Mouse (Mus musculus) neural tube, embryonic 11.5 days (tissue): ENCODE data around the gene Irgq. TPM values are rescaled to one million over a fixed set of nuclear protein-coding genes. Genes with fewer than 3 reads are reported as not detected.
A peak's percentile ranks its signal among the peaks of the same experiment; 100 is the strongest.

Experiments
- ATAC-seq: fragments of 200-750 bp; cut with Nextera tagmentation; 2 replicates; pipeline ENCODE4 v1.8.0; 2017; ENCODE audit warnings: moderate number of reproducible peaks, mild to moderate bottlenecking, moderate TSS enrichment, moderate library complexity; ENCODE audit not compliant: insufficient read depth, low FRiP score, low TSS enrichment
- DNase-seq: peaks from one replicate; pipeline ENCODE4 v3.0.0-alpha.2; 2015; ENCODE audit warnings: low spot score
- H3K27ac ChIP-seq: fragments of 300-500 bp; sonication (generic); 2 replicates; pipeline ENCODE4 v1.5.1; 2014; ENCODE audit warnings: low read depth, mild to moderate bottlenecking, low read length
- H3K27me3 ChIP-seq: fragments of 300-500 bp; sonication (generic); 2 replicates; pipeline ENCODE4 v1.6.1; 2014; ENCODE audit warnings: mild to moderate bottlenecking, low read length, mixed read lengths; ENCODE audit not compliant: control insufficient read depth, insufficient read depth
- H3K36me3 ChIP-seq: fragments of 300-500 bp; sonication (generic); 2 replicates; pipeline ENCODE4 v1.6.1; 2014; ENCODE audit warnings: mild to moderate bottlenecking, low read length, moderate library complexity, mixed read lengths; ENCODE audit not compliant: control insufficient read depth, insufficient read depth
- H3K4me1 ChIP-seq: fragments of 300-500 bp; sonication (generic); 2 replicates; pipeline ENCODE4 v1.6.1; 2014; ENCODE audit warnings: low read length, mixed read lengths; ENCODE audit not compliant: control insufficient read depth, insufficient read depth
- H3K4me2 ChIP-seq: fragments of 300-500 bp; sonication (generic); 2 replicates; pipeline ENCODE4 v1.6.1; 2014; ENCODE audit warnings: low read depth, mild to moderate bottlenecking, moderate library complexity
- H3K4me3 ChIP-seq: fragments of 300-500 bp; sonication (generic); 2 replicates; pipeline ENCODE4 v1.5.1; 2014; ENCODE audit warnings: low read depth, low read length
- H3K9ac ChIP-seq: fragments of 300-500 bp; sonication (generic); 2 replicates; pipeline ENCODE4 v1.6.1; 2014; ENCODE audit warnings: mild to moderate bottlenecking, low read length
- H3K9me3 ChIP-seq: fragments of 300-500 bp; sonication (generic); 2 replicates; pipeline ENCODE4 v1.6.1; 2016; ENCODE audit warnings: low read length; ENCODE audit not compliant: control insufficient read depth
- WGBS: fragments of 180-500 bp; shearing (Covaris S2); extraction: QIAGEN DNeasy Blood & Tissue Kit; methylation state at CpG from one replicate; pipeline ENCODE4 v1.1.7; 2014; 5-methylcytosine and 5-hydroxymethylcytosine counted together
- polyA plus RNA-seq: library from polyadenylated mRNA; unstranded; fragments of >200 nt; fragmentation: Nextera tagmentation; extraction: Ambion mirVana; gene quantifications from 2 replicates; pipeline ENCODE4 v1.2.1, GENCODE M21; 2014

Irgq gene
- polyA plus RNA-seq, 1 experiment from 2014 or later = 19.1 TPM

GRCm38 (mm10) chr7:24522805-24523204, 7.7 kb upstream of the Irgq start:
- no peaks in the 10 kb centered on the region for H3K4me1 ChIP-seq
- no peak overlapping the region for H3K27ac ChIP-seq
- no peak overlapping the region for H3K9ac ChIP-seq
- WGBS = 55% methylated on average over 5 of the region's 5 CpGs
- no peak overlapping the region for H3K4me2 ChIP-seq
- H3K4me3 ChIP-seq = no peak overlapping the region
- no peak for ATAC-seq
- no peak for DNase-seq
- no peaks in the 10 kb centered on the region for H3K36me3 ChIP-seq
- no peaks in the 10 kb centered on the region for H3K27me3 ChIP-seq
- H3K9me3 ChIP-seq = no peaks in the 10 kb centered on the region

- Histone ChIP-seq H3K36me3 (no peaks in the 10 kb centered on the region), H3K9me3 (no peaks in the 10 kb centered on the region), H3K27me3 (no peaks in the 10 kb centered on the region), H3K27ac (no peak overlapping the region), H3K4me1 (no peaks in the 10 kb centered on the region), H3K4me2 (no peak overlapping the region), H3K4me3 (no peak overlapping the region), H3K9ac (no peak overlapping the region)
- WGBS = 87% methylated on average over 6 of the region's 6 CpGs
- ATAC-seq = no peak
- DNase-seq = no peak
Observed at GRCm38 (mm10) chr7:24523723-24524122, 6.8 kb upstream of the Irgq start.

GRCm38 (mm10) chr7:24524978-24525377, 5.5 kb upstream of the Irgq start:
- H3K4me2 ChIP-seq = no peak overlapping the region
- H3K4me1 ChIP-seq = peaks cover 4% of the 10 kb centered on the region; the same call in 1 of the 2 replicates
- H3K27me3 ChIP-seq = no peaks in the 10 kb centered on the region
- H3K36me3 ChIP-seq = no peaks in the 10 kb centered on the region
- H3K9me3 ChIP-seq = no peaks in the 10 kb centered on the region
- no peak for DNase-seq
- no peak overlapping the region for H3K27ac ChIP-seq
- H3K9ac ChIP-seq = no peak overlapping the region
- H3K4me3 ChIP-seq = no peak overlapping the region
- no peak for ATAC-seq
- WGBS = 84% methylated on average over 6 of the region's 6 CpGs

DNA sequence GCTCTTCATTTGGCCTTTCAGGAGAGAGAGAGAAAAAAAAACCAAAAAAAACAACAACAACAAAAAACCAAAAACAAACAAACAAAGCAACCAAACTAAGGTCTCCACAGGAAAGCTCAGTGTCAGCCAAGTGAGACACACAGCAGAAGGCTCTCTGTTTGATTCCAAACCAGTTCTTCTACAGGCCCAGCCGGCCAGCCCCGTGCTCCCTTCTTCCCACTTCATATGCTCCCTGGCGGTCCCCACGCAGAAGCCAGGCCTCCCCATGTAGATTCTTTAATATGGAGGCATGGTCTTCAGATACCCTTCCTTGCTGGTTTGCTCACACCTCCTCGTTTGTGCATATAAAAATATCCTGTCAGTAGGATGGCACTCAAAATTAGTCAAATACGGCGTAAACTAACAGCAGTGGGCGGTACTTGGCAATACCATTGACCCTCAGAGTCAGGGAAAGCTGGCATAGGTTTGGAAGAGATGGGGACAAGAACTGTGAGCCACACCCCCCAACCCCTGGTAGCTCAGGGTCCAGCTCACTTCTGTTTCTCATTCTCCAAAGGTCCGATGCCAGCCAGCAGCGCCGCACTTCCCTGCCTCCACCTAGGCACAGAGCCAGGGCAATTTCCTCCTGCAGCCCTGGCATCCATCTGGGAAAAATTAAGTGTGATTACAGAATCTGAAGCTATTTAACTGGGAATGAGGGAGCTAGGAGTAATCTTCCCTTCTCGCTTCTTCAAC, 4.6 kb upstream of the Irgq start:
- no peak overlapping the region for H3K4me2 ChIP-seq

DNA sequence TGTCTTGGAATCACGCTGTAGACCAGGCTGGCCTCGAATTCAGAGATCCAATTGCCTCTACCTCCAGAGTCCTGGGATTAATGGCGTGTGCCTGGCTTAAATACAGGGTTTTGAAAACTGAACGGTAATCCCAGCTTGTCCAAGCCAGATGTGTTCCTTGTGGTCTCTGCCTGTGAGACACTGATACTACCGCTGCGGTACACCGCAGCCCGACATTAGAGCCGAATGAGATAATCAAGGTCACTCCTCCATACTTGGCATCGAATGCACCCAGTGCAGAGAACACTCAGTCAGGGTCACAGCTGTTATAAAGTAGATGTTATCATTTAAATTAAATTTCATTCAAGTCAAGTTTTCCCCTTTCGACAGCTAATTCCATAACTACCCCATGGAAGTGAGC, 1.6 kb upstream of the Irgq start:
- H3K4me2 ChIP-seq = no peak overlapping the region
- H3K27ac ChIP-seq = no peak overlapping the region
- H3K4me1 ChIP-seq = peaks cover 11% of the 10 kb centered on the region; the same call in 1 of the 2 replicates
- H3K9me3 ChIP-seq = no peaks in the 10 kb centered on the region
- 97% methylated on average over 11 of the region's 11 CpGs for WGBS
- no peak overlapping the region for H3K4me3 ChIP-seq
- H3K36me3 ChIP-seq = peaks cover 2% of the 10 kb centered on the region
- H3K9ac ChIP-seq = no peak overlapping the region
- ATAC-seq (no peak), DNase-seq (no peak)
- peaks cover 12% of the 10 kb centered on the region for H3K27me3 ChIP-seq

More for the DNA sequence above, 4.6 kb upstream of the Irgq start:
- H3K9ac ChIP-seq = no peak overlapping the region
- H3K9me3 ChIP-seq = no peaks in the 10 kb centered on the region
- H3K4me3 ChIP-seq = no peak overlapping the region
- WGBS = 90% methylated on average over 12 of the region's 12 CpGs
- H3K27me3 ChIP-seq = no peaks in the 10 kb centered on the region
- no peak overlapping the region for H3K27ac ChIP-seq
- H3K36me3 ChIP-seq = no peaks in the 10 kb centered on the region
- DNase-seq = no peak
- no peak for ATAC-seq
- peaks cover 4% of the 10 kb centered on the region; the same call in 1 of the 2 replicates for H3K4me1 ChIP-seq

DNA sequence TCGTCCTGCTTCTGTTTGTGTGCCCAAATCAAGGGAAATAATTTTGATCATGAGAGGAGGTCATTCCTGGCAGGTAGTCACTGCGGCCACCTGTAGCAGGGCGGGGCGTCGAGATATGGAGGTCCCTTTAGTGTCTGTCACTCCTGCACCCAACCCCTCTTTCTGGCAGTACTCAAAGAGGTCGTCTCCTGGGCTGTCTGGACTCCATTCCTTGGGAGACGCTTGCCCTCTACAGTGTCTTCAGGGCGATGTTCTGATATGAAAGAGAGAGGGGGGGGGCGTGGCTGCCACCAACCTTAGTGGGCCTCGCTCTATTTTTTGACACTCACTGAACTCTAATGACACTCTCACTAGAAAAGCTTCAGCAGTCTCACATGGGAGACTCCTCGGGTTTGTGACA, 909 bp upstream of the Irgq start:
- peak overlapping the region; percentile 70 for H3K4me3 ChIP-seq
- H3K9ac ChIP-seq = peak overlapping the region; percentile 47
- H3K27me3 ChIP-seq = peaks cover 16% of the 10 kb centered on the region
- peaks cover 15% of the 10 kb centered on the region; the same call in 1 of the 2 replicates for H3K4me1 ChIP-seq
- peaks cover 2% of the 10 kb centered on the region for H3K36me3 ChIP-seq
- no peaks in the 10 kb centered on the region for H3K9me3 ChIP-seq
- no peak overlapping the region for H3K27ac ChIP-seq
- H3K4me2 ChIP-seq = peak overlapping the region; percentile 88
- 63% methylated on average over 11 of the region's 11 CpGs for WGBS
- ATAC-seq (no peak), DNase-seq (no peak)

- H3K27ac ChIP-seq = peak overlapping the region; percentile 80
- WGBS = 1% methylated on average over 43 of the region's 43 CpGs
- H3K9me3 ChIP-seq = no peaks in the 10 kb centered on the region
- peak; percentile 35; the same call in 1 of the 2 replicates for ATAC-seq
- peak; percentile 84 for DNase-seq
- H3K4me1 ChIP-seq = peaks cover 15% of the 10 kb centered on the region; the same call in 1 of the 2 replicates
- H3K4me3 ChIP-seq = peak overlapping the region; percentile 70
- peaks cover 5% of the 10 kb centered on the region for H3K36me3 ChIP-seq
- peaks cover 16% of the 10 kb centered on the region for H3K27me3 ChIP-seq
- H3K4me2 ChIP-seq = peak overlapping the region; percentile 88
- peak overlapping the region; percentile 88 for H3K9ac ChIP-seq
Observed at GRCm38 (mm10) chr7:24531211-24531971, 902 bp downstream of the Irgq start.

GRCm38 (mm10) chr7:24533031-24533571, 2.6 kb downstream of the Irgq start:
- Histone ChIP-seq H3K27ac (no peak overlapping the region), H3K4me2 (no peak overlapping the region), H3K4me1 (peaks cover 15% of the 10 kb centered on the region; the same call in 1 of the 2 replicates), H3K4me3 (no peak overlapping the region), H3K9ac (no peak overlapping the region; the same call in 1 of the 2 replicates), H3K27me3 (peaks cover 16% of the 10 kb centered on the region), H3K36me3 (peaks cover 5% of the 10 kb centered on the region), H3K9me3 (no peaks in the 10 kb centered on the region)
- 59% methylated on average over 28 of the region's 28 CpGs for WGBS
- no peak for DNase-seq
- ATAC-seq = no peak
